Mouse (Mus musculus) adipose tissue, adult 10 weeks (tissue): ENCODE data around the gene Ergic2. TPM values are rescaled to one million over a fixed set of nuclear protein-coding genes. Genes with fewer than 3 reads are reported as not detected.

Experiments
- polyA plus RNA-seq: library from polyadenylated mRNA; stranded (reverse); fragments of 350-450 nt; fragmentation: Illumina TruSeq; extraction: RNeasy Lipid Tissue Mini Kit (QIAGEN cat#74804); gene quantifications from one replicate; pipeline ENCODE4 v1.2.3, GENCODE M21; 2014; ENCODE audit warnings: low read depth, low replicate concordance

The Ergic2 gene
- polyA plus RNA-seq, result 97.1 TPM

GRCm38 (mm10) chr6:148211897-148212680 lies at the start of gene Ergic2:
Ergic2 (minus strand) TSS chr6:148212374.

Other genes starting within 250 kb of the Ergic2 start
- not detected for gene Far2, start 165.1 kb downstream of the Ergic2 start, polyA plus RNA-seq
- 7.2 TPM for gene Tmtc1, start 232.0 kb upstream of the Ergic2 start, polyA plus RNA-seq